Mouse (Mus musculus) bone marrow, adult 2 months (tissue): ENCODE data around the gene Prkag1. TPM values are rescaled to one million over a fixed set of nuclear protein-coding genes. Genes with fewer than 3 reads are reported as not detected.

Experiments used
- H3K27ac ChIP-seq: fragments of 200-500 bp; 2 replicates; pipeline ENCODE4 v1.5.1; 2012; ENCODE audit warnings: low read depth, mild to moderate bottlenecking, control low read depth, inconsistent platforms, low read length; ENCODE audit not compliant: control insufficient read depth, poor library complexity, insufficient read depth
- H3K4me1 ChIP-seq: fragments of 200-500 bp; 2 replicates; pipeline ENCODE4 v1.6.1; 2011; ENCODE audit warnings: low read length; ENCODE audit not compliant: control insufficient read depth, insufficient read depth
- H3K4me3 ChIP-seq: fragments of 200-500 bp; replicated peaks from 2 replicates; pipeline ENCODE3; 2011; ENCODE audit warnings: mild to moderate bottlenecking, low read depth, low read length, control low read depth; ENCODE audit not compliant: control insufficient read depth
- CTCF ChIP-seq: fragments of 200-500 bp; IDR thresholded peaks from 2 replicates; pipeline ENCODE4 v1.5.1; 2011; ENCODE audit warnings: low read length, control low read depth; ENCODE audit not compliant: control insufficient read depth, insufficient read depth
- POLR2A ChIP-seq: fragments of 200-500 bp; IDR thresholded peaks from 2 replicates; pipeline ENCODE4 v1.6.1; 2011; ENCODE audit warnings: low read depth, mild to moderate bottlenecking, control low read depth, low read length, borderline replicate concordance; ENCODE audit not compliant: control insufficient read depth
- WGBS: fragments of 180-500 bp; shearing (Covaris S2); methylation state at CpG from one replicate; pipeline ENCODE4 v1.1.7; 2018; 5-methylcytosine and 5-hydroxymethylcytosine counted together
- polyA plus RNA-seq: library from polyadenylated mRNA; stranded (reverse); fragments of >200 nt; gene quantifications from 2 replicates; pipeline ENCODE4 v1.2.4, GENCODE M21; 2011; ENCODE audit warnings: low replicate concordance; ENCODE audit not compliant: missing spikeins, insufficient read depth, insufficient read length

Prkag1 gene
- polyA plus RNA-seq, 1 experiment: 107 TPM

DNA sequence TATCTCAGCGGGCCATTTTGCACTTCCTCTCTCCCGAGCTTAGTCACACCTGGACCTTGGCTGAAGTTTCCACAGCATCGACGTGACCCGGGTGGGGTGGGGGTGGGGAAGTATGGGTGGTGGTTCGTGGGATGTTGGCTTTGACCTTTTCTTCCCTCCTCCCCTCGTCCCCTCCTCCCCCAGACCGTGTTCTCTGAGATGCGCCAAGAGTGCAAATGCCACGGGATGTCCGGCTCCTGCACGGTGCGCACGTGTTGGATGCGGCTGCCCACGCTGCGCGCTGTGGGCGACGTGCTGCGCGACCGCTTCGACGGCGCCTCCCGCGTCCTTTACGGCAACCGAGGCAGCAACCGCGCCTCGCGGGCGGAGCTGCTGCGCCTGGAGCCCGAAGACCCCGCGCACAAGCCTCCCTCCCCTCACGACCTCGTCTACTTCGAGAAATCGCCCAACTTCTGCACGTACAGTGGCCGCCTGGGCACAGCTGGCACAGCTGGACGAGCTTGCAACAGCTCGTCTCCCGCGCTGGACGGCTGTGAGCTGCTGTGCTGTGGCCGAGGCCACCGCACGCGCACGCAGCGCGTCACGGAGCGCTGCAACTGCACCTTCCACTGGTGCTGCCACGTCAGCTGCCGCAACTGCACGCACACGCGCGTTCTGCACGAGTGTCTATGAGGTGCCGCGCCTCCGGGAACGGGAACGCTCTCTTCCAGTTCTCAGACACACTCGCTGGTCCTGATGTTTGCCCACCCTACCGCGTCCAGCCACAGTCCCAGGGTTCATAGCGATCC, 38.9 kb downstream of the Prkag1 start:
- WGBS: 3% methylated on average over 75 of the region's 75 CpGs
- no peaks in the 10 kb centered on the region; the same call in 1 of the 2 replicates for H3K4me1 ChIP-seq

DNA sequence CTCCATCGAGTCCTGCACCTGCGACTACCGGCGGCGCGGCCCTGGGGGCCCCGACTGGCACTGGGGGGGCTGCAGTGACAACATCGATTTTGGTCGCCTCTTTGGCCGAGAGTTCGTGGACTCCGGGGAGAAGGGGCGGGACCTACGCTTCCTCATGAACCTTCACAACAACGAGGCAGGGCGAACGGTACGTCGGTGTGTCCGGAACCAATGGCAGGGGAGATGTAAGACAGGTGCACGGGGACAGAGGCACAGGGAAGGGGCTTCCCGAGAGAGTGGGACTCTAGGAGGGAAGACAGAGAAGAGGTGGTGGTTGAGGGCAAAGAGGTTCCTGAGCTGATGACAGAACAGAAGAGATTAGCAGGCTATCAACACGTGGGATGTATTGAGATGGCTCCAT, 39.5 kb downstream of the Prkag1 start:
- WGBS: 1% methylated on average over 23 of the region's 23 CpGs
- Histone ChIP-seq H3K4me1 (no peaks in the 10 kb centered on the region; the same call in 1 of the 2 replicates), H3K27ac (no peak overlapping the region), H3K4me3 (no peak overlapping the region)
- TF ChIP-seq CTCF: no peak

More for the DNA sequence above, 38.9 kb downstream of the Prkag1 start:
- no peak overlapping the region for H3K4me3 ChIP-seq
- H3K27ac ChIP-seq: no peak overlapping the region
- no peak for TF ChIP-seq CTCF
- TF ChIP-seq POLR2A: no peak

DNA sequence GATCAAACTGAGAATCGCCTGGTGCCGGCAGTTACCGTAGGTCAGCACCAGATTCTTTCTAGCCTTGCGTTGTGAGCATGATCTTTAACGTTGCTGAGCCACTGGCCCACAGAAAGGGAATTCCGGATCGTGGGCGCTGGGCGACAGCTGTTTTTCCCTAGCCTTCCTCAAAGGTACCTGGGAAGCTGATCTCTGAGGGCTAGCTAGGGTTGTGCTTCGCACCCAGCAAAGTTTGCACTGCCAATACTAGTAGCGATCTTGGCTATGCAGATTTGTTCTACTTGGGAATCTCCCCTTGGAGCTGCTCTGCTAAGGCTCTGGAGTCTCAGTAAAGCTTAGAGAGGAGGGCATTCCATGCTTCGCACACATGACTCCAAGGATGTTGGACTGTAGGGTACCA, 40.1 kb downstream of the Prkag1 start:
- H3K27ac ChIP-seq: no peak overlapping the region
- H3K4me3 ChIP-seq: no peak overlapping the region
- H3K4me1 ChIP-seq: no peaks in the 10 kb centered on the region; the same call in 1 of the 2 replicates
- TF ChIP-seq POLR2A (no peak), CTCF (no peak)
- WGBS: 3% methylated on average over 12 of the region's 12 CpGs

GRCm38 (mm10) chr15:98790761-98791160, 40.6 kb downstream of the Prkag1 start:
- no peak overlapping the region for H3K4me3 ChIP-seq
- TF ChIP-seq POLR2A (no peak), CTCF (no peak)
- no peak overlapping the region for H3K27ac ChIP-seq
- no peaks in the 10 kb centered on the region; the same call in 1 of the 2 replicates for H3K4me1 ChIP-seq
- 2% methylated on average over 23 of the region's 23 CpGs for WGBS

DNA sequence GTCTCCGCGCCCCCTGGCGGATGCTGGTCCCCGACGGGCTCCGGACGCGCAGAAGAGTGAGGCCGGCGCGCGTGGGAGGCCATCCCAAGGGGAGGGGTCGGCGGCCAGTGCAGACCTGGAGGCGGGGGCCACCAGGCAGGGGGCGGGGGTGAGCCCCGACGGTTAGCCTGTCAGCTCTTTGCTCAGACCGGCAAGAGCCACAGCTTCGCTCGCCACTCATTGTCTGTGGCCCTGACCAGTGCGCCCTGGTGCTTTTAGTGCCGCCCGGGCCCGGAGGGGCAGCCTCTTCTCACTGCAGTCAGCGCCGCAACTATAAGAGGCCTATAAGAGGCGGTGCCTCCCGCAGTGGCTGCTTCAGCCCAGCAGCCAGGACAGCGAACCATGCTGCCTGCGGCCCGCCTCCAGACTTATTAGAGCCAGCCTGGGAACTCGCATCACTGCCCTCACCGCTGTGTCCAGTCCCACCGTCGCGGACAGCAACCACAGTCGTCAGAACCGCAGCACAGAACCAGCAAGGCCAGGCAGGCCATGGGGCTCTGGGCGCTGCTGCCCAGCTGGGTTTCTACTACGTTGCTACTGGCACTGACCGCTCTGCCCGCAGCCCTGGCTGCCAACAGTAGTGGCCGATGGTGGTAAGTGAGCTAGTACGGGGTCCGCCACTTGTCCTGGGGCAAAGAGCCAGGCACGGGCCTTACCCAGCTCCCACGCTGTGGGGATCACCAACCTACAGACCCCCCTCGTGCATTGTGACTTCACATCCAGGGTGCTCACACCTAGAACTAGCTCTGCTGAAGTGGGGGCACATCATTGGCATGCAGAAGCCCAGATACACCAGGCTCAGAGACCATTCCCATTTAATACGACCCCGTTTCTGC, 41.4 kb downstream of the Prkag1 start, which contains the start of gene Wnt1:
TSS of gene Wnt1 (plus strand) at position 197 of the 875 bp plus-strand sequence.
- WGBS: 7% methylated on average over 51 of the region's 51 CpGs
- peak; percentile 50; the same call in 1 of the 2 replicates for TF ChIP-seq CTCF
- TF ChIP-seq POLR2A: no peak
- Histone ChIP-seq H3K27ac (no peak within 1 kb of the TSS), H3K4me1 (no peaks in the 10 kb centered on the region; the same call in 1 of the 2 replicates), H3K4me3 (no peak within 1 kb of the TSS)

GRCm38 (mm10) chr15:98788972-98789660, 42.2 kb downstream of the Prkag1 start:
- 9% methylated on average over 24 of the region's 24 CpGs for WGBS
- Histone ChIP-seq H3K4me1 (no peaks in the 10 kb centered on the region; the same call in 1 of the 2 replicates), H3K27ac (no peak overlapping the region), H3K4me3 (no peak overlapping the region)
- TF ChIP-seq POLR2A (no peak), CTCF (no peak)

DNA sequence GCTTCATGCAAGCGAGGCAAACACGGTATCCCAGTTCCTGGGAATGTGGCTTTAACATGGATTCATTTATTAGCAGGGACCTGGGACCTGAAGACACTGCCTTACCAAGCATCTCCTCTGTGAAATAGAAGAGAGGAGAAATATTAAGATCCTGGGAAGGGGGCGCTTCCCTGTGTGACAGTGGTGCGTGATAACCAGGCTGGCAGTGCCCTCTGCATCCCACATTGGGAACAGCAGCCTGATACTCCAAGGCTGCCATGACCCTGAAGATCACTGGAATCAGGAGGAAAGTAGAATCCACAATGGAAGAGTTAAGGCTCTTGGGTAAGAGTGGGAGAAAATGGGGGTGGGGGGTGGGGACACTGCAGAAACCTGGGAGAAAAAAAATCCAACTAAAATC, 43.4 kb downstream of the Prkag1 start:
- 41% methylated on average over 4 of the region's 4 CpGs for WGBS
- TF ChIP-seq POLR2A (no peak), CTCF (no peak)
- no peak overlapping the region for H3K4me3 ChIP-seq
- no peaks in the 10 kb centered on the region; the same call in 1 of the 2 replicates for H3K4me1 ChIP-seq
- no peak overlapping the region for H3K27ac ChIP-seq
